Mouse (Mus musculus) megakaryocyte, adult 5-6 weeks (primary cell): ENCODE measurements around the gene Elk3. TPM values are rescaled to one million over a fixed set of nuclear protein-coding genes. Genes with fewer than 3 reads are reported as not detected.

Experiments
- total RNA-seq, 2 experiments: library from RNA; stranded (forward) in 1 of 2; stranded (reverse) in 1 of 2; fragments of 153-499, 151-499 nt in 1 of 2; fragments of 221-1000, 200-1000 nt in 1 of 2; gene quantifications; 2 replicates each; pipeline versions ENCODE4 v1.2.3 to v1.2.4; 2015 to 2017

The Elk3 gene
- total RNA-seq, 2 experiments from 2014 or later, result 19.8 to 29.4 TPM

Other genes with a start within 250 kb of the Elk3 start
- gene Cfap54, start 229.5 kb downstream of the Elk3 start, total RNA-seq (2015), result 0.25 and 0.57 TPM in 2 replicates
- gene Cfap54, start 229.5 kb downstream of the Elk3 start, total RNA-seq (2017), result 0.24 and 1.1 TPM in 2 replicates
- 33.0 and 36.3 TPM in 2 replicates for gene Cdk17, start 150.3 kb downstream of the Elk3 start, total RNA-seq (2015)
- gene Cdk17, start 150.3 kb downstream of the Elk3 start, total RNA-seq (2017), result 36.5 and 41.5 TPM in 2 replicates
- 297 and 307 TPM in 2 replicates for gene Lta4h, start 142.3 kb upstream of the Elk3 start, total RNA-seq (2015)
- gene Lta4h, start 142.3 kb upstream of the Elk3 start, total RNA-seq (2017), result 232 and 285 TPM in 2 replicates
- 14.1 and 14.2 TPM in 2 replicates for gene Hal, start 177.6 kb upstream of the Elk3 start, total RNA-seq (2015)
- 6.9 and 10.2 TPM in 2 replicates for gene Hal, start 177.6 kb upstream of the Elk3 start, total RNA-seq (2017)
- not detected in 2 replicates for gene Amdhd1, start 228.9 kb upstream of the Elk3 start, total RNA-seq (2015)
- 0.37 TPM in 1 of 2 replicates, not detected in the other for gene Amdhd1, start 228.9 kb upstream of the Elk3 start, total RNA-seq (2017)
- not detected in 2 replicates for gene Ccdc38, start 229.5 kb upstream of the Elk3 start, total RNA-seq (2015)
- gene Ccdc38, start 229.5 kb upstream of the Elk3 start, total RNA-seq (2017), result 0.18 TPM in 1 of 2 replicates, not detected in the other